Mouse (Mus musculus) retina, postnatal 1 day (tissue): ENCODE data around the gene Gstm4.
"Not testable (repeated sequence)": the region's sequence is repeated elsewhere in the genome, so short reads cannot be mapped to it uniquely, and the experiment has no call there.

ENCODE experiments used
- DNase-seq: peaks from one replicate; pipeline ENCODE4 v3.0.0-alpha.2; 2012

Gene Gstm4

GRCm38 (mm10) chr3:108014974-108015346, 29.7 kb downstream of the Gstm4 start:
- no peak for DNase-seq

GRCm38 (mm10) chr3:108014098-108014973, 30.4 kb downstream of the Gstm4 start:
- DNase-seq: no peak

GRCm38 (mm10) chr3:108013331-108013871, 31.3 kb downstream of the Gstm4 start:
- no peak for DNase-seq

GRCm38 (mm10) chr3:108011558-108011957, 33.1 kb downstream of the Gstm4 start:
- DNase-seq: peak; percentile 57

GRCm38 (mm10) chr3:108010286-108010685, 34.4 kb downstream of the Gstm4 start:
- DNase-seq: peak; percentile 32

GRCm38 (mm10) chr3:108002021-108002420, 42.7 kb downstream of the Gstm4 start:
- DNase-seq: no peak

- DNase-seq: no peak
Measured at GRCm38 (mm10) chr3:107999491-107999890, 45.2 kb downstream of the Gstm4 start.

GRCm38 (mm10) chr3:107998591-107998990, 46.1 kb downstream of the Gstm4 start:
- DNase-seq: no peak

GRCm38 (mm10) chr3:107996576-107996975, 48.1 kb downstream of the Gstm4 start:
- DNase-seq: no peak

- DNase-seq: not testable (repeated sequence)
Measured at GRCm38 (mm10) chr3:107995974-107996373, 48.7 kb downstream of the Gstm4 start.
